Mouse (Mus musculus) hematopoietic stem cell, adult 5-6 weeks (primary cell): ENCODE results near the gene Grik4. TPM values are rescaled to one million over a fixed set of nuclear protein-coding genes. Genes with fewer than 3 reads are reported as not detected.
A peak's percentile ranks its signal among the peaks of the same experiment; 100 is the strongest.

Source experiments
- ATAC-seq, 2 experiments: fragments of 125-278 bp in 1 of 2; replicated peaks in 1 of 2; 2 replicates each; pipeline ENCODE4 v1.8.0; 2016 to 2017; ENCODE audit warnings: inconsistent platforms in 2 of 2, mild to moderate bottlenecking in 2 of 2, moderate number of reproducible peaks in 2 of 2, low read depth in 1 of 2, moderate TSS enrichment in 1 of 2; ENCODE audit not compliant: low FRiP score in 2 of 2, poor library complexity in 2 of 2, severe bottlenecking in 2 of 2, insufficient read depth in 1 of 2, low TSS enrichment in 1 of 2
- total RNA-seq: library from RNA; stranded (forward); fragments of 172-1452, 232-1000 nt; gene quantifications from 2 replicates; pipeline ENCODE4 v1.2.3, GENCODE M21; 2017

Grik4 gene
- total RNA-seq, 1 experiment from 2014 or later: not detected

DNA sequence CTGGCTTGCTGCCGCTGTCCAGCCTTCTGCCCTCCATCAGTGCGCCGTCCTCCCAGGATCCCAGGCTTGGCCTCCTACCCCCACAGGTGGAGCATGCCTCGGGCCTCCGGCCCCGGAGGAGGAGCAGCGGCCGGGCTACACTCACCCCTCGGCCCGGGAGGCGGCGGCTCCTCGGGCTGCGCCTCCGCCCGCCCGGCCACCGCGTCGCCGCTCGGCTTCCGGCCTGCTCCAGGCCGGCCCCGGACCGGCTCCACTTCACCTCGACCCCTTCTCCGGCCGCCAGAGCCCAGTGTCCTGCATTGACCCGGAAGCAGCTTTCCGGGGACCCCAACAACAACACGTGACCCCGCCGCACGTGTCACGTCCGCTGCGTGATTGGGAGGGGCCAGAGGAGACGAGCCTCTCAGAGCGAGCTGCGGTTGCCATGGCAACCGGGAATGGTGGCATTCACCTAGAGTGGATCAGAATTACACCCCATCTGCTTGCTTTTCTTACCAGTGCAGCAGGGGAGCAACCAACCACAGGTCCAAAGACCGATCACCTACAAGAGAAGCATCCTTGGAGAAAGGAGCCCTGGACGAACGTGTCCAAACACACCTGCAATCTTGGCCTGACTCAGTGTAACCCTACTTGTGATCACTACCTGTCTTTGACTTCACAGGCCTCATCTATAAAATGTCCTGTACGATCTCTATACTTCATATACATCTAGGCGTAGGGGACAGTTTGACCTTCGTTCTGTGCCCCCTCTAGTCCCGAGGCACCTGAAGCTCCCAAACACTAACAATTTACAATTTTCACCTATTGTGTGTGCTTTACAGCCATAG, 472.2 kb downstream of the Grik4 start:
- ATAC-seq: peak; percentile 68 to 76

DNA sequence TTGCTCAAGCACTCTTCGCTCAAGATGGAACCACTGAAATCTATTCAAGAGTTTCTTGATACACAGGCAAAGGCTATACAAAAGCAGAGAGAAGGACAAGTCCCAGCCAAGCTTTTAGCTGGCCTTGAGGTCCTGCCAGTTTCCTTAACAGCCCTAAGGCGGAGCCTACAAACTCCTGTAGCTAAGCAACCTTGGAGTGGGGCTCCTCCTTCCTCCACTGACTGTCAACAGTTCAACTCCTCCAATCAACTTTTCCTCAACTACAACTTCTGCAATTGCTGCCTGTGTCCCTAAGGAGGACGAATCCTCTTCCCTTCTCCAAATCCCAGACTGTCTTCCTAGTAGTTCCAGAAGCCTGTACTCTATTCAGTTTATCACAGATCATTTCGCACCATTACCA, 473.1 kb downstream of the Grik4 start:
- peak; percentile 54 to 62 for ATAC-seq

DNA sequence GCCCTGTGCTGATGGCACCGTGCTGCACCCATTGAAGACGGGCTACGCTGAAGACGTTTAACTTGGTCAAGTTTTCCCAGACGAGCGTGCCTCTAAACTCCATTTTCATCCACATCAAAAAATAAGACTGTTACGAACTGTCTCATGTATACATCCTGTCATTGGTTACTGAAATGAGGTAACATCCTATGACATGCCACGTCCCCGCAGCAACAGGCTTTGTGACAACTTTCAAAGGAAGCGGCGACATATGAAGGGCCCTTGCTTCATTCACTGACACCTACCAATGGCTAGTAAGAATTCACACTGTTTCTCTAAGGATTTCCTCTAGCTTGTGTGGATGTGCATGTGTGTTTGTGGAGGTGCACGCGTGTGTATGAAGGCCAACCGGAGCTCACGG, 475.0 kb downstream of the Grik4 start:
- ATAC-seq: no peak

DNA sequence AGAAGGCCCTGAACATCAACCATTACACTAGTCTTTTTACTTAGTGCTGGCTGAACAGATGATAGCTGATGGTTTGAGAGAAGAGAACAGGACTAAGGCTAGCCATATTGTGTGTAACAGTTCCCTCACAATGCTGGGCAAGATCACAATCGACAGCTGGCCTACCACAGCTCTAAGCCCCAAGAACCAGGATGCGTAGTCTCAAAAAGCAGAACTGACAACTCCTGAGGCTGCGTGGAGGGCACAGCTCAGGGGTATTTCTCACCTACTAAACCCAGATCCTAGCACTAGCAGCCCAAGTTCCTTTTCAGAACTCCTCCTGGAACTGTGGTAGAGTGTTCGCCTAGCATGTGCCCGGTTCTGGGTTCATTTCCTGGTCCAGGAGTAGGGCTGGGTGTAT, 475.9 kb downstream of the Grik4 start:
- peak; percentile 16 to 27; a peak in 1 of 4 replicates for ATAC-seq

Other genes starting within 250 kb of the Grik4 start
- 15.0 and 16.6 TPM in 2 replicates for gene Arhgef12, start 162.7 kb upstream of the Grik4 start, total RNA-seq
- 0.40 and 0.75 TPM in 2 replicates for gene Tmem136, start 172.1 kb upstream of the Grik4 start, total RNA-seq